In genomic region chr7:81335705-81336431, GRCm38 (mm10) we compare ENCODE assay signal across 8 mouse cellular contexts. TPM values are rescaled to one million over a fixed set of nuclear protein-coding genes. Genes with fewer than 3 reads are reported as not detected.
DNase-seq lines count a peak whose midpoint lies in the region; ATAC-seq lines count a peak whose summit lies in the region.

No protein-coding gene starts in this region.

- peak; percentile 39 for DNase-seq in neural tube, embryonic 11.5 days (ENCODE audit: low spot score)
- DNase-seq in neural tube, embryonic 10.5 days (ENCODE audit: extremely low spot score, low spot score), result no peak
- peak; percentile 39 for DNase-seq in heart, adult 8-10 months (ENCODE audit: low spot score)
- DNase-seq in kidney, postnatal 14 days, result peak; percentile 69
- peak; percentile 61 for DNase-seq in retina, postnatal 1 day
- DNase-seq in spleen, adult 18-20 months, result no peak
- no peak for DNase-seq in spleen, postnatal 4 days (ENCODE audit: low spot score in 2 of 2)
- DNase-seq in right cerebral cortex, adult 18-20 months, result no peak

- peaks cover 9% of the 10 kb centered on the region for H3K36me3 ChIP-seq in neural tube, embryonic 11.5 days (ENCODE audit: control insufficient read depth, insufficient read depth, low read length)

- H3K4me2 ChIP-seq in neural tube, embryonic 11.5 days (ENCODE audit: low read depth), result no peak overlapping the region

- H3K4me1 ChIP-seq in neural tube, embryonic 11.5 days (ENCODE audit: control insufficient read depth, insufficient read depth, low read length), result no peaks in the 10 kb centered on the region

- no peaks in the 10 kb centered on the region for H3K27me3 ChIP-seq in neural tube, embryonic 11.5 days (ENCODE audit: control insufficient read depth, insufficient read depth, low read length)

- no peak for ATAC-seq in neural tube, embryonic 11.5 days (ENCODE audit: insufficient read depth, low FRiP score, low TSS enrichment)

- no peak overlapping the region for H3K27ac ChIP-seq in neural tube, embryonic 11.5 days (ENCODE audit: low read depth, low read length)

- no peak overlapping the region for H3K9ac ChIP-seq in neural tube, embryonic 11.5 days (ENCODE audit: low read length)

- H3K9me3 ChIP-seq in neural tube, embryonic 11.5 days (ENCODE audit: control insufficient read depth, low read length), result no peaks in the 10 kb centered on the region

- H3K4me3 ChIP-seq in neural tube, embryonic 11.5 days (ENCODE audit: low read depth, low read length), result no peak overlapping the region

- 67% methylated on average over 18 of the region's 18 CpGs for WGBS in neural tube, embryonic 11.5 days

RNA-seq across cellular contexts. Expression of gene Rps17, which starts 9.2 kb away (rescaled TPM):
- 1,090 and 1,108 TPM in 2 replicates for polyA plus RNA-seq in neural tube, embryonic 11.5 days (2014; fragmentation: Nextera tagmentation; extraction: Ambion mirVana)
- 1,000 to 10,000 TPM in 2 of 4 experiments, 100 to 1,000 TPM in 2; 953 to 1,046 (median 1,014) TPM for total RNA-seq in heart, adult 8-10 months (2022)

Comparison
In these comparisons a context has a peak if more than half of its experiments do, and no peak if none do; other contexts are left out.
1. DNase-seq: peak in neural tube, embryonic 11.5 days (single experiment), heart, adult 8-10 months (single experiment), kidney, postnatal 14 days (single experiment) and retina, postnatal 1 day (single experiment); none in neural tube, embryonic 10.5 days (single experiment), spleen, adult 18-20 months (0 of 2), spleen, postnatal 4 days (0 of 2) and right cerebral cortex, adult 18-20 months (single experiment).